Mouse (Mus musculus): ENCODE results near the gene Cirbp. TPM values are rescaled to one million over a fixed set of nuclear protein-coding genes. Genes with fewer than 3 reads are reported as not detected.

Gene Cirbp
- polyA plus RNA-seq, 1 experiment from 2014 or later = 87.0 TPM

GRCm38 (mm10) chr10:80136952-80137625, 28.7 kb upstream of the Cirbp start:
- Histone ChIP-seq H3K4me2 (ENCODE audit: low read depth, low read length) (peak overlapping the region; percentile 96), H3K4me1 (ENCODE audit: insufficient read depth) (peaks cover 46% of the 10 kb centered on the region), H3K27me3 (ENCODE audit: insufficient read depth, low read length) (peaks cover 37% of the 10 kb centered on the region), H3K9me3 (ENCODE audit: low read length) (no peaks in the 10 kb centered on the region), H3K4me3 (ENCODE audit: low read depth, low read length) (peak overlapping the region; percentile 15), H3K9ac (replicated peaks) (no peak overlapping the region), H3K27ac (ENCODE audit: low read depth) (no peak overlapping the region), H3K36me3 (replicated peaks; ENCODE audit: insufficient read depth, low read length) (no peaks in the 10 kb centered on the region)
- 9% methylated on average over 28 of the region's 29 CpGs for WGBS (ENCODE audit: insufficient replicate concordance)
- DNase-seq = no peak
- TF ChIP-seq CTCF (IDR thresholded peaks at IDR 0.05; ENCODE audit: low read depth) (no peak), EP300 (IDR thresholded peaks at IDR 0.05; ENCODE audit: low read depth) (no peak)
- ATAC-seq = no peak

GRCm38 (mm10) chr10:80137626-80138552, 27.9 kb upstream of the Cirbp start:
- Histone ChIP-seq H3K4me3 (ENCODE audit: low read depth, low read length) (peak overlapping the region; percentile 56), H3K36me3 (replicated peaks; ENCODE audit: insufficient read depth, low read length) (no peaks in the 10 kb centered on the region), H3K4me1 (ENCODE audit: insufficient read depth) (peaks cover 50% of the 10 kb centered on the region), H3K9ac (replicated peaks) (no peak overlapping the region), H3K27ac (ENCODE audit: low read depth) (no peak overlapping the region), H3K27me3 (ENCODE audit: insufficient read depth, low read length) (peaks cover 37% of the 10 kb centered on the region), H3K9me3 (ENCODE audit: low read length) (no peaks in the 10 kb centered on the region), H3K4me2 (ENCODE audit: low read depth, low read length) (peak overlapping the region; percentile 96)
- ATAC-seq (no peak), DNase-seq (no peak)
- WGBS (ENCODE audit: insufficient replicate concordance) = 8% methylated on average over 25 of the region's 33 CpGs
- TF ChIP-seq EP300 (IDR thresholded peaks at IDR 0.05; ENCODE audit: low read depth) (no peak), CTCF (IDR thresholded peaks at IDR 0.05; ENCODE audit: low read depth) (no peak)

- WGBS (ENCODE audit: insufficient replicate concordance) = 5% methylated on average over 47 of the region's 94 CpGs
- DNase-seq (peak; percentile 67), ATAC-seq (0 out of 2 replicates have a peak, but pooled peaks have one; percentile 1)
- H3K9ac ChIP-seq (replicated peaks) = peak within 1 kb of the TSS; percentile 59
- peaks cover 4% of the 10 kb centered on the region for H3K36me3 ChIP-seq (replicated peaks; ENCODE audit: insufficient read depth, low read length)
- peaks cover 54% of the 10 kb centered on the region for H3K4me1 ChIP-seq (ENCODE audit: insufficient read depth)
- H3K27me3 ChIP-seq (ENCODE audit: insufficient read depth, low read length) = peaks cover 37% of the 10 kb centered on the region
- H3K4me2 ChIP-seq (ENCODE audit: low read depth, low read length) = peak within 1 kb of the TSS; percentile 96
- no peaks in the 10 kb centered on the region for H3K9me3 ChIP-seq (ENCODE audit: low read length)
- peak within 1 kb of the TSS; percentile 56 for H3K4me3 ChIP-seq (ENCODE audit: low read depth, low read length)
- TF ChIP-seq EP300 (IDR thresholded peaks at IDR 0.05; ENCODE audit: low read depth) (no peak), CTCF (IDR thresholded peaks at IDR 0.05; ENCODE audit: low read depth) (no peak)
- no peak within 1 kb of the TSS for H3K27ac ChIP-seq (ENCODE audit: low read depth)
Observed at GRCm38 (mm10) chr10:80138553-80139438, 27.0 kb upstream of the Cirbp start, which contains the start of gene Atp5d. TSS of gene Atp5d (plus strand) at chr10:80138632.

- H3K27ac ChIP-seq (ENCODE audit: low read depth) = no peak overlapping the region
- peak overlapping the region; percentile 59 for H3K9ac ChIP-seq (replicated peaks)
- H3K27me3 ChIP-seq (ENCODE audit: insufficient read depth, low read length) = peaks cover 37% of the 10 kb centered on the region
- H3K9me3 ChIP-seq (ENCODE audit: low read length) = no peaks in the 10 kb centered on the region
- ATAC-seq = no peak
- peaks cover 54% of the 10 kb centered on the region for H3K4me1 ChIP-seq (ENCODE audit: insufficient read depth)
- peak overlapping the region; percentile 96 for H3K4me2 ChIP-seq (ENCODE audit: low read depth, low read length)
- H3K4me3 ChIP-seq (ENCODE audit: low read depth, low read length) = peak overlapping the region; percentile 56
- no peak for DNase-seq
- WGBS (ENCODE audit: insufficient replicate concordance) = 0% methylated on average over 10 of the region's 10 CpGs
- TF ChIP-seq EP300 (IDR thresholded peaks at IDR 0.05; ENCODE audit: low read depth) = no peak
- TF ChIP-seq CTCF (IDR thresholded peaks at IDR 0.05; ENCODE audit: low read depth) = no peak
- H3K36me3 ChIP-seq (replicated peaks; ENCODE audit: insufficient read depth, low read length) = peaks cover 10% of the 10 kb centered on the region
Observed at GRCm38 (mm10) chr10:80139439-80139775, 26.4 kb upstream of the Cirbp start.

- DNase-seq (no peak), ATAC-seq (no peak)
- peaks cover 16% of the 10 kb centered on the region for H3K36me3 ChIP-seq (replicated peaks; ENCODE audit: insufficient read depth, low read length)
- H3K27ac ChIP-seq (ENCODE audit: low read depth) = no peak overlapping the region
- no peak overlapping the region for H3K9ac ChIP-seq (replicated peaks)
- 74% methylated on average over 11 of the region's 11 CpGs for WGBS (ENCODE audit: insufficient replicate concordance)
- peaks cover 54% of the 10 kb centered on the region for H3K4me1 ChIP-seq (ENCODE audit: insufficient read depth)
- H3K4me2 ChIP-seq (ENCODE audit: low read depth, low read length) = no peak overlapping the region
- peaks cover 37% of the 10 kb centered on the region for H3K27me3 ChIP-seq (ENCODE audit: insufficient read depth, low read length)
- TF ChIP-seq EP300 (IDR thresholded peaks at IDR 0.05; ENCODE audit: low read depth) (no peak), CTCF (IDR thresholded peaks at IDR 0.05; ENCODE audit: low read depth) (no peak)
- H3K4me3 ChIP-seq (ENCODE audit: low read depth, low read length) = no peak overlapping the region
- H3K9me3 ChIP-seq (ENCODE audit: low read length) = no peaks in the 10 kb centered on the region
Observed at GRCm38 (mm10) chr10:80139975-80140665, 25.7 kb upstream of the Cirbp start.
